Mouse (Mus musculus): ENCODE data around the gene Tet1. TPM values are rescaled to one million over a fixed set of nuclear protein-coding genes. Genes with fewer than 3 reads are reported as not detected.

The Tet1 gene
- polyA plus RNA-seq, 1 experiment from 2014 or later: 39.2 TPM

- WGBS: under 1% methylated on average over 38 of the region's 38 CpGs
- no peaks in the 10 kb centered on the region for H3K36me3 ChIP-seq (replicated peaks)
- H3K9ac ChIP-seq: peak overlapping the region; percentile 68
- peak overlapping the region; percentile 65 for H3K4me3 ChIP-seq (replicated peaks)
- 0 out of 2 replicates have a peak, but pooled peaks cover 11% of the 10 kb centered on the region for H3K27me3 ChIP-seq
- no peaks in the 10 kb centered on the region for H3K9me3 ChIP-seq
- H3K27ac ChIP-seq: no peak overlapping the region
- H3K4me2 ChIP-seq: peak overlapping the region; percentile 95
- peak; percentile 43 for ATAC-seq (ENCODE audit: low FRiP score)
- H3K4me1 ChIP-seq: peaks cover 13% of the 10 kb centered on the region
Measured at GRCm38 (mm10) chr10:62885969-62886798, 22.6 kb downstream of the Tet1 start.

- H3K9me3 ChIP-seq: no peaks in the 10 kb centered on the region
- no peak for ATAC-seq (ENCODE audit: low FRiP score)
- no peaks in the 10 kb centered on the region for H3K36me3 ChIP-seq (replicated peaks)
- peak overlapping the region; percentile 95 for H3K4me2 ChIP-seq
- H3K9ac ChIP-seq: peak overlapping the region; percentile 68; the same call in 1 of the 2 replicates
- H3K4me3 ChIP-seq (replicated peaks): peak overlapping the region; percentile 65; the same call in 1 of the 2 replicates
- H3K27ac ChIP-seq: no peak overlapping the region
- WGBS: 45% methylated on average over 10 of the region's 10 CpGs
- 0 out of 2 replicates have a peak, but pooled peaks cover 11% of the 10 kb centered on the region for H3K27me3 ChIP-seq
- H3K4me1 ChIP-seq: peaks cover 13% of the 10 kb centered on the region
Measured at GRCm38 (mm10) chr10:62885460-62885859, 23.3 kb downstream of the Tet1 start.

- no peak for ATAC-seq (ENCODE audit: low FRiP score)
- Histone ChIP-seq H3K4me1 (peaks cover 13% of the 10 kb centered on the region), H3K9ac (no peak overlapping the region), H3K36me3 (replicated peaks) (peaks cover 3% of the 10 kb centered on the region; the same call in 1 of the 2 replicates), H3K4me3 (replicated peaks) (no peak overlapping the region), H3K4me2 (peak overlapping the region; percentile 8; the same call in 1 of the 2 replicates), H3K9me3 (no peaks in the 10 kb centered on the region), H3K27ac (no peak overlapping the region), H3K27me3 (0 out of 2 replicates have a peak, but pooled peaks cover 11% of the 10 kb centered on the region)
- WGBS: 42% methylated on average over 1 of the region's 1 CpGs
Measured at GRCm38 (mm10) chr10:62884517-62884916, 24.3 kb downstream of the Tet1 start.

GRCm38 (mm10) chr10:62883933-62884372 is 24.8 kb downstream of the Tet1 start:
- H3K36me3 ChIP-seq (replicated peaks): peaks cover 8% of the 10 kb centered on the region; the same call in 1 of the 2 replicates
- H3K4me2 ChIP-seq: peak overlapping the region; percentile 8
- no peak overlapping the region for H3K9ac ChIP-seq
- WGBS: 12% methylated on average over 9 of the region's 9 CpGs
- H3K27ac ChIP-seq: no peak overlapping the region
- peaks cover 13% of the 10 kb centered on the region for H3K4me1 ChIP-seq
- no peak for ATAC-seq (ENCODE audit: low FRiP score)
- H3K9me3 ChIP-seq: no peaks in the 10 kb centered on the region
- no peak overlapping the region for H3K4me3 ChIP-seq (replicated peaks)
- 0 out of 2 replicates have a peak, but pooled peaks cover 11% of the 10 kb centered on the region for H3K27me3 ChIP-seq

GRCm38 (mm10) chr10:62881211-62881610 is 27.6 kb downstream of the Tet1 start:
- WGBS: 44% methylated on average over 5 of the region's 5 CpGs
- no peak overlapping the region for H3K27ac ChIP-seq
- H3K4me3 ChIP-seq (replicated peaks): no peak overlapping the region
- no peak for ATAC-seq (ENCODE audit: low FRiP score)
- peaks cover 10% of the 10 kb centered on the region for H3K4me1 ChIP-seq
- no peak overlapping the region for H3K9ac ChIP-seq
- no peak overlapping the region for H3K4me2 ChIP-seq
- H3K36me3 ChIP-seq (replicated peaks): peaks cover 14% of the 10 kb centered on the region; the same call in 1 of the 2 replicates
- H3K27me3 ChIP-seq: 0 out of 2 replicates have a peak, but pooled peaks cover 9% of the 10 kb centered on the region
- H3K9me3 ChIP-seq: no peaks in the 10 kb centered on the region

GRCm38 (mm10) chr10:62878056-62878455 is 30.7 kb downstream of the Tet1 start:
- no peaks in the 10 kb centered on the region for H3K27me3 ChIP-seq
- H3K27ac ChIP-seq: no peak overlapping the region
- no peaks in the 10 kb centered on the region for H3K9me3 ChIP-seq
- H3K9ac ChIP-seq: no peak overlapping the region
- WGBS: 90% methylated on average over 13 of the region's 13 CpGs
- H3K4me1 ChIP-seq: no peaks in the 10 kb centered on the region
- H3K36me3 ChIP-seq (replicated peaks): peaks cover 14% of the 10 kb centered on the region; the same call in 1 of the 2 replicates
- ATAC-seq (ENCODE audit: low FRiP score): no peak
- H3K4me2 ChIP-seq: no peak overlapping the region
- no peak overlapping the region for H3K4me3 ChIP-seq (replicated peaks)

DNA sequence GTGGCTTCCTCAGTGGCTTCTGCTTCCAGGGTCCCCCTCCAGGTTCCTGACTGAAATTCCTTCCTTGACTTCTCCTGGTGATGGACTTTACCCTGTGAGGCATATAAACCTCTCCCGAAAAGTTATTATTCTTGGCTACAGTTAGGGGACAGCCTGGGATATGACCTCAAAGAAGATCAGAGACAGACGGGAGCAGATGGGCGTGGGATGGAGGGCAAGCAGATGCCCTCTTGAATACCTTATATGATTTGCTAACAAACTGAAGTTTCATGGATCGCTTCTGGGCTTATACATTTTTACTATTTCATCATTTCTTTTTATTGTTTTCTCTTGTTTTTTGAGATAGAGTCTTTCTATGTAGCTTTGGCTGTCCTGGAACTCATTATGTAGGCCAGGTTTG is 33.2 kb downstream of the Tet1 start:
- WGBS: 92% methylated on average over 4 of the region's 4 CpGs
- no peaks in the 10 kb centered on the region for H3K9me3 ChIP-seq

GRCm38 (mm10) chr10:62874828-62875227 is 34.0 kb downstream of the Tet1 start:
- Histone ChIP-seq H3K9ac (no peak overlapping the region), H3K9me3 (no peaks in the 10 kb centered on the region), H3K36me3 (replicated peaks) (peaks cover 14% of the 10 kb centered on the region; the same call in 1 of the 2 replicates), H3K4me2 (no peak overlapping the region), H3K27ac (no peak overlapping the region), H3K4me3 (replicated peaks) (no peak overlapping the region), H3K4me1 (no peaks in the 10 kb centered on the region), H3K27me3 (no peaks in the 10 kb centered on the region)
- ATAC-seq (ENCODE audit: low FRiP score): no peak
- 77% methylated on average over 4 of the region's 4 CpGs for WGBS

More for the DNA sequence above, 33.2 kb downstream of the Tet1 start:
- no peak overlapping the region for H3K4me2 ChIP-seq
- H3K4me1 ChIP-seq: no peaks in the 10 kb centered on the region
- ATAC-seq (ENCODE audit: low FRiP score): no peak
- no peaks in the 10 kb centered on the region for H3K27me3 ChIP-seq
- H3K27ac ChIP-seq: no peak overlapping the region
- H3K4me3 ChIP-seq (replicated peaks): no peak overlapping the region
- H3K9ac ChIP-seq: no peak overlapping the region
- H3K36me3 ChIP-seq (replicated peaks): peaks cover 14% of the 10 kb centered on the region; the same call in 1 of the 2 replicates

GRCm38 (mm10) chr10:62866035-62866791 is 42.6 kb downstream of the Tet1 start:
- H3K36me3 ChIP-seq (replicated peaks): peaks cover 10% of the 10 kb centered on the region
- H3K9me3 ChIP-seq: 0 out of 2 replicates have a peak, but pooled peaks cover 3% of the 10 kb centered on the region
- H3K9ac ChIP-seq: peak overlapping the region; percentile 78
- no peaks in the 10 kb centered on the region for H3K27me3 ChIP-seq
- ATAC-seq (ENCODE audit: low FRiP score): peak; percentile 55
- WGBS: 16% methylated on average over 10 of the region's 11 CpGs
- H3K4me2 ChIP-seq: peak overlapping the region; percentile 74
- H3K27ac ChIP-seq: peak overlapping the region; percentile 96
- peaks cover 29% of the 10 kb centered on the region for H3K4me1 ChIP-seq
- H3K4me3 ChIP-seq (replicated peaks): peak overlapping the region; percentile 54

GRCm38 (mm10) chr10:62865167-62866034 is 43.4 kb downstream of the Tet1 start:
- Histone ChIP-seq H3K9me3 (0 out of 2 replicates have a peak, but pooled peaks cover 3% of the 10 kb centered on the region), H3K27me3 (no peaks in the 10 kb centered on the region), H3K4me2 (peak overlapping the region; percentile 74)

DNA sequence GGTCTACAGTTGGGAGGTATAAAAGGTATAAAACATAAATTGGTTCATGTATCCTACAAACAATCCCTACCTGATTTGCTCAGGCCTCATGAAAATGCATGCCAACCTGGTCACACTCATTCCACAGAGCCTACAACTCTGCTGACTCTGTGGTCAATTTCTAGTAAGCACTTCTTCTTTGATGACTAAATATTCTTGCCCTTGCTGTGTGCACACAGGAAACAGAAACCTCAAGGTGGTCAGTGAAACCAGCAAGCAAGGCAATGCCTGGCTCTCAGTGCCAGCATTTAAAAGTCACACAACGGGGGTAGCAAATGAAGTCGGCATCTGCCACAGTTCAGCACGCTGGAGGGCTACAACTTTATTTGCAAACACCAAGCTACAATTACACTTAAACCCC is 45.2 kb downstream of the Tet1 start:
- peaks cover 17% of the 10 kb centered on the region for H3K36me3 ChIP-seq (replicated peaks)
- WGBS: 75% methylated on average over 3 of the region's 3 CpGs
- no peaks in the 10 kb centered on the region for H3K27me3 ChIP-seq
- peak overlapping the region; percentile 33; the same call in 1 of the 2 replicates for H3K9ac ChIP-seq
- H3K9me3 ChIP-seq: 0 out of 2 replicates have a peak, but pooled peaks cover 3% of the 10 kb centered on the region
- H3K4me2 ChIP-seq: peak overlapping the region; percentile 74
- peak overlapping the region; percentile 39; the same call in 1 of the 2 replicates for H3K27ac ChIP-seq
- peak overlapping the region; percentile 25 for H3K4me3 ChIP-seq (replicated peaks)
- ATAC-seq (ENCODE audit: low FRiP score): no peak
- peaks cover 29% of the 10 kb centered on the region for H3K4me1 ChIP-seq

More at GRCm38 (mm10) chr10:62865167-62866034, 43.4 kb downstream of the Tet1 start:
- peak overlapping the region; percentile 54 for H3K4me3 ChIP-seq (replicated peaks)
- peaks cover 29% of the 10 kb centered on the region for H3K4me1 ChIP-seq
- peak overlapping the region; percentile 96 for H3K27ac ChIP-seq
- H3K36me3 ChIP-seq (replicated peaks): peaks cover 14% of the 10 kb centered on the region
- peak overlapping the region; percentile 78 for H3K9ac ChIP-seq
- ATAC-seq (ENCODE audit: low FRiP score): peak; percentile 96
- WGBS: under 1% methylated on average over 28 of the region's 28 CpGs
